ENCODE assay signal across 7 mouse cellular contexts in the genomic region with DNA sequence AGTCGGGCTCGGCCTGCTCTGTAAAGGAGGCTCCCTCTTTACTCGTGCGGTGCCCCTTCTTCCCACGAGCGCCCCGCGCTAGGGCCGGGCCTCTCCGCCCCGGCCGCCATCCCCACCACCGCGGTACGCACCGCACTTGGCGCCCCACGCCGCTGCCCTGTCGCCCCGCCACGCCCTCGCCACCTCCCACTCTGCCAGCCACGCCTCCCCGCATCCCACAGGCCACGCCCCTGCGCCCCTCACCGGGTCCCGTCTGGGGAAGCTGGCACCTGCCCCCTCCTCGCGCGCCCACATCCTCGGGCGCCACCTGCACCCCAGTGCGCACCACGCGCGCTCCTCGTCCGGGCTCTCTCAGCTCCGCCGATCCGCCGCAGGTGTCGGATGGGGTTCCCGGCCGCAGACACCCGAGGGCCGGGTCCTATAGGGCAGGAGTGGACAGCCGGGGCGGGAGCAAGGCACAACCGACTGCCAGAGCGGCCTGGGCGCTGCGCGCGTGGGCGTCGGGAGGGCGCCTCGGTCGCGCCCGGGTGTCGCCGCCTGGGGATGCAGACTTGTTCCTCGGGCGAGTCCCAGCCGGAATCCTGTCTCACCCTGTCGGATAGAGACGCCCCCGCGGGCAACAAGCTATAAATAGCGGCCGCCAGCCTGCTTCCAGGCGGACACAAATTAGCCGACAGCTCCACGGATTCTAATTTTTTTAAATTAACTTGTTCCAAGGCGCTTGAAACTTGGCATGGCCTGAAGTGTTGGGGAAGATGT. TPM values are rescaled to one million over a fixed set of nuclear protein-coding genes. Genes with fewer than 3 reads are reported as not detected.
A peak's percentile ranks its signal among the peaks of the same experiment; 100 is the strongest.
DNase-seq lines count a peak whose midpoint lies in the region; ATAC-seq and TF ChIP-seq lines count a peak whose summit lies in the region.

A gene (minus strand): TSS at position 538 of the 759 bp plus-strand sequence.

- H3K4me2 ChIP-seq in limb, embryonic 12.5 days = peak within 1 kb of the TSS; percentile 95
- peak within 1 kb of the TSS; percentile 83 for H3K4me2 ChIP-seq in neural tube, embryonic 14.5 days (ENCODE audit: low read depth, low read length)

- no peaks in the 10 kb centered on the region for H3K9me3 ChIP-seq in limb, embryonic 12.5 days
- no peaks in the 10 kb centered on the region for H3K9me3 ChIP-seq in neural tube, embryonic 14.5 days (ENCODE audit: control insufficient read depth, low read length)

- peaks cover 40% of the 10 kb centered on the region for H3K27me3 ChIP-seq in limb, embryonic 12.5 days
- peaks cover 34% of the 10 kb centered on the region for H3K27me3 ChIP-seq in neural tube, embryonic 14.5 days (ENCODE audit: control insufficient read depth, insufficient read depth, low read length)

- no peak within 1 kb of the TSS for H3K27ac ChIP-seq in embryonic fibroblast, embryonic 13.5 days (ENCODE audit: insufficient read depth, low read length)
- no peak within 1 kb of the TSS for H3K27ac ChIP-seq in limb, embryonic 12.5 days
- no peak within 1 kb of the TSS for H3K27ac ChIP-seq in neural tube, embryonic 14.5 days (ENCODE audit: low read depth, low read length)

- under 1% methylated on average over 79 of the region's 79 CpGs for WGBS in limb, embryonic 12.5 days
- WGBS in neural tube, embryonic 14.5 days = under 1% methylated on average over 77 of the region's 79 CpGs

- no peaks in the 10 kb centered on the region for H3K4me1 ChIP-seq in embryonic fibroblast, embryonic 13.5 days (ENCODE audit: control insufficient read depth, insufficient read depth, low read length)
- peaks cover 15% of the 10 kb centered on the region for H3K4me1 ChIP-seq in limb, embryonic 12.5 days (replicated peaks)
- H3K4me1 ChIP-seq in neural tube, embryonic 14.5 days (ENCODE audit: control insufficient read depth, insufficient read depth, low read length) = peaks cover 9% of the 10 kb centered on the region; the same call in 1 of the 2 replicates

- peak within 1 kb of the TSS; percentile 39 for H3K4me3 ChIP-seq in embryonic fibroblast, embryonic 13.5 days (ENCODE audit: insufficient read depth, low read length)
- H3K4me3 ChIP-seq in limb, embryonic 12.5 days (replicated peaks) = peak within 1 kb of the TSS; percentile 67
- H3K4me3 ChIP-seq in neural tube, embryonic 14.5 days (ENCODE audit: low read depth, low read length) = peak within 1 kb of the TSS; percentile 43

- peak within 1 kb of the TSS; percentile 55 for H3K9ac ChIP-seq in limb, embryonic 12.5 days (replicated peaks)
- H3K9ac ChIP-seq in neural tube, embryonic 14.5 days (replicated peaks; ENCODE audit: low read depth, low read length) = no peak within 1 kb of the TSS; the same call in 1 of the 2 replicates

- intact Hi-C loops in heart, postnatal 25 days (cut with DNase I) = no loop called here

- TF ChIP-seq CTCF in embryonic fibroblast, embryonic 13.5 days (IDR thresholded peaks at IDR 0.05; ENCODE audit: borderline replicate concordance, insufficient read depth, low read length) = no peak

- TF ChIP-seq POLR2A in embryonic fibroblast, embryonic 13.5 days (IDR thresholded peaks at IDR 0.05; ENCODE audit: low read depth, low read length) = no peak

- DNase-seq in ovary, adult 18-20 months (ENCODE audit: low spot score) = peak; percentile 3
- DNase-seq in ovary, postnatal 10 days (ENCODE audit: low spot score) = no peak
- no peak for DNase-seq in heart, postnatal 25 days (ENCODE audit: low spot score)
- peak; percentile 37 for DNase-seq in yolk sac, embryonic 10.5 days (ENCODE audit: low spot score)

- ATAC-seq in limb, embryonic 12.5 days (ENCODE audit: insufficient number of reproducible peaks, insufficient read depth, low FRiP score, low TSS enrichment, low read depth) = peak; percentile 61
- ATAC-seq in neural tube, embryonic 14.5 days (ENCODE audit: low read depth) = peak; percentile 38; the same call in 1 of the 2 replicates

- no peaks in the 10 kb centered on the region for H3K36me3 ChIP-seq in limb, embryonic 12.5 days
- H3K36me3 ChIP-seq in neural tube, embryonic 14.5 days (ENCODE audit: control insufficient read depth, insufficient read depth, low read length) = no peaks in the 10 kb centered on the region

RNA-seq across cellular contexts. Expression of the gene that starts here (rescaled TPM):
- 0.37 and 0.47 TPM in 2 replicates for polyA plus RNA-seq in embryonic fibroblast, embryonic 13.5 days (2011; ENCODE audit: insufficient read length, low read depth, missing spikeins)
- total RNA-seq in heart, postnatal 25 days (2021) = 10 to 100 TPM; 18.4 to 19.5 TPM
- 19.5 and 20.5 TPM in 2 replicates for polyA plus RNA-seq in limb, embryonic 12.5 days (2016; fragmentation: Nextera tagmentation; extraction: Ambion mirVana)
- 1.6 TPM in 1 of 2 replicates, not detected in the other for polyA plus RNA-seq in neural tube, embryonic 14.5 days (2014; fragmentation: Nextera tagmentation; extraction: Ambion mirVana)

Comparison
In these comparisons a context has a peak if more than half of its experiments do, and no peak if none do; other contexts are left out.
1. DNase-seq: peak in ovary, adult 18-20 months (single experiment) and yolk sac, embryonic 10.5 days (single experiment); none in ovary, postnatal 10 days (single experiment) and heart, postnatal 25 days (single experiment).
2. Peak in every context shown above with its lines, with median percentiles within 50 percentile points of each other: H3K4me3 ChIP-seq.